Mouse (Mus musculus) liver, embryonic 14.5 days (tissue): ENCODE measurements at regions not wholly inside any gene's neighbourhood (a gene's known extent, or its start where the extent isn't known, plus 50 kb on each side); places are given as distances from the start of the nearest gene placed in this dataset.

ENCODE experiments used
- ATAC-seq: fragments of 200-750 bp; cut with Nextera tagmentation; 2 replicates; pipeline ENCODE4 v1.8.0; 2017; ENCODE audit warnings: moderate number of reproducible peaks, mild to moderate bottlenecking, moderate library complexity; ENCODE audit not compliant: insufficient read depth
- DNase-seq, 3 experiments: peaks; one replicate each; pipeline ENCODE4 v3.0.0-alpha.2; 2012 to 2013; ENCODE audit warnings: low read depth in 3 of 3, low spot score in 3 of 3
- H3K27ac ChIP-seq: fragments of 300-500 bp; sonication (generic); 2 replicates; pipeline ENCODE4 v1.5.1; 2014; ENCODE audit warnings: moderate library complexity, mild to moderate bottlenecking, control low read depth, inconsistent platforms
- H3K27me3 ChIP-seq: fragments of 300-500 bp; sonication (generic); 2 replicates; pipeline ENCODE4 v1.6.1; 2014; ENCODE audit warnings: mild to moderate bottlenecking, low read length, moderate library complexity; ENCODE audit not compliant: control insufficient read depth, insufficient read depth
- H3K36me3 ChIP-seq: fragments of 300-500 bp; sonication (generic); replicated peaks from 2 replicates; pipeline ENCODE4 v1.6.1; 2014; ENCODE audit warnings: low read depth; ENCODE audit not compliant: control insufficient read depth, insufficient read depth
- H3K4me1 ChIP-seq, 2 experiments: fragments of 200-500 bp in 1 of 2; fragments of 300-500 bp in 1 of 2; sonication (generic) in 1 of 2; replicated peaks; 2 replicates each; pipeline ENCODE4 v1.6.1; 2012 to 2014; ENCODE audit warnings: antibody characterized with exemption in 1 of 2, inconsistent platforms in 1 of 2, low read length in 1 of 2; ENCODE audit not compliant: control insufficient read depth in 2 of 2, insufficient read depth in 2 of 2
- H3K4me2 ChIP-seq: fragments of 300-500 bp; sonication (generic); 2 replicates; pipeline ENCODE4 v1.6.1; 2014; ENCODE audit warnings: low read depth, mild to moderate bottlenecking, control low read depth, moderate library complexity
- H3K4me3 ChIP-seq, 2 experiments: fragments of 200-500 bp in 1 of 2; fragments of 300-500 bp in 1 of 2; sonication (generic) in 1 of 2; 2 replicates each; pipeline ENCODE4 v1.5.1; 2012 to 2014; ENCODE audit warnings: low read depth in 2 of 2, low read length in 2 of 2, mild to moderate bottlenecking in 2 of 2, control low read depth in 1 of 2, inconsistent platforms in 1 of 2, moderate library complexity in 1 of 2; ENCODE audit not compliant: insufficient read depth in 1 of 2
- H3K9ac ChIP-seq: fragments of 300-500 bp; sonication (generic); replicated peaks from 2 replicates; pipeline ENCODE4 v1.6.1; 2014; ENCODE audit warnings: mild to moderate bottlenecking, control low read depth, moderate library complexity
- H3K9me3 ChIP-seq: fragments of 300-500 bp; sonication (generic); 2 replicates; pipeline ENCODE4 v1.6.1; 2016; ENCODE audit warnings: low read length, mixed read lengths; ENCODE audit not compliant: control insufficient read depth
- CTCF ChIP-seq: IDR thresholded peaks from 2 replicates; pipeline ENCODE4 v1.5.1; 2016; ENCODE audit warnings: antibody characterized with exemption, low read depth, control low read depth
- EP300 ChIP-seq: IDR thresholded peaks from 2 replicates; pipeline ENCODE4 v1.6.1; 2016; ENCODE audit warnings: antibody characterized with exemption, low read depth
- WGBS: fragments of 180-500 bp; shearing (Covaris S2); extraction: QIAGEN DNeasy Blood & Tissue Kit; methylation state at CpG from one replicate; pipeline ENCODE4 v1.1.7; 2014; ENCODE audit not compliant: insufficient replicate concordance; 5-methylcytosine and 5-hydroxymethylcytosine counted together

DNA sequence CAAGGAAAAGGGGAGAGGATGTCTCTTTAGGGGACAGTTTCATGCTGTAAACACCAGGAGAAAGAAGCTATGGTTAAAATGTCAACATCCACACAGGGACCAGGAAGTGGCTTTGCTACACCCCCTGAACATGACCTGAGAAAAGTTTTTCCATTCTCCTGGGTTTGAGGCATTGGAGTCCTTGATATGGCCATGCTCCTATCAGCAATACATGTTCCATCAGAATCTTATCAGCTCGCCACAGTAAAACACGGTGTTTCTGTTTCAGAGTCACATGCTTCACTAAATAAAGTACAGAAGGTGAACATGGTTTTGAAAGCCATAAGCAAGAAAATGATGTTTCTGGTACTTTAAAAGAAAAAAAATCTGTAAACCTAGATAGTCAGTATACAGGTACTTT lies 367.4 kb upstream of the Cd180 start:
- H3K9me3 ChIP-seq: no peaks in the 10 kb centered on the region
- TF ChIP-seq CTCF: no peak
- TF ChIP-seq EP300: peak; percentile 67; the same call in 1 of the 2 replicates
- H3K4me3 ChIP-seq: no peak overlapping the region
- no peak overlapping the region for H3K9ac ChIP-seq
- 11% methylated on average over 2 of the region's 2 CpGs for WGBS
- no peak overlapping the region for H3K27ac ChIP-seq
- no peaks in the 10 kb centered on the region for H3K27me3 ChIP-seq
- H3K4me1 ChIP-seq: peaks cover 0 to 9% of the 10 kb centered on the region in 2 experiments; a peak in 2 of 4 replicates
- no peaks in the 10 kb centered on the region for H3K36me3 ChIP-seq
- ATAC-seq (peak; percentile 88), DNase-seq (peak in 2 of 3 experiments; percentile 9 to 20)
- H3K4me2 ChIP-seq: no peak overlapping the region

DNA sequence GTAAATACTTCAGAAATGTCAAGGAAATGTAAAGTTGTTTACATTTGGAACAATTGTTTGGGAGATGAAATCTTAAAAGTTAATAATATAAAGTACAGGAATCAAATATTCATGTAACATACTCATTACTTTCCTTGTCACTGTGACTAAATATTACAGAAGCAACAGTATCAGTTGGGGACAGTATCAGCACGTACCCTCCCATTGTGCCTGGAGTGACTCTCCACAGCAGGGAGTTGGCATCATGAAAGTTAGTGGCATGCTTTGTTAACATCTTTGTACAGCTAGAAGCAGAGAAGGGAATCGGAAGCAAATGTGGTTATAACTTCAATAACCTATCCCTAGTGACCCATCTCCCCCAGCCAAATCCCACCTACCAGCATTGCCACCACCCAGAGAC lies 366.8 kb upstream of the Cd180 start:
- TF ChIP-seq EP300 (no peak), CTCF (no peak)
- Histone ChIP-seq H3K4me3 (no peak overlapping the region), H3K27ac (no peak overlapping the region), H3K27me3 (no peaks in the 10 kb centered on the region), H3K4me1 (peaks cover 0 to 9% of the 10 kb centered on the region in 2 experiments; a peak in 2 of 4 replicates), H3K9me3 (no peaks in the 10 kb centered on the region), H3K9ac (no peak overlapping the region), H3K36me3 (no peaks in the 10 kb centered on the region), H3K4me2 (no peak overlapping the region)
- ATAC-seq (peak; percentile 78; the same call in 1 of the 2 replicates), DNase-seq (no peak)
- WGBS: 39% methylated on average over 2 of the region's 2 CpGs

DNA sequence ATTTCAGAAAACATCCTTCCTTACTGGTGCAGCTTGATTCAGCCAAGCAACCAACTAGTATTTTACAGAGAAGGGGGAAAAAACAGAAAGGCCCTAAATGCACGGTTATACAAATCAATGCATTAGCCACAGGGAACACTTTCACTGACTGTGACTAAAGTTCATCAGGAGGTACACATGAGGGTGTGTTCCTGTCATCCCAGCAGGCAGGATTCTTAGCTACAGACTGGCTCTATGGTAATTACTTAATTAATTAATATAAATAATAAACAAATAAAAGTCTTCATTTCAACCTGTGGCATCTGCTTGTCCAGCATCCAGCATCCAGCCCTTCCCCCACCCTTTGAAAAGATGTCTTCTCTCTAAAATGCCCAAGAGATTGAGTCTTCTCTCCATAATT lies 359.7 kb upstream of the Cd180 start:
- no peak overlapping the region for H3K4me3 ChIP-seq
- no peaks in the 10 kb centered on the region for H3K9me3 ChIP-seq
- H3K27me3 ChIP-seq: no peaks in the 10 kb centered on the region
- H3K36me3 ChIP-seq: no peaks in the 10 kb centered on the region
- H3K27ac ChIP-seq: no peak overlapping the region
- TF ChIP-seq EP300 (no peak), CTCF (no peak)
- no peak overlapping the region for H3K4me2 ChIP-seq
- ATAC-seq (no peak), DNase-seq (no peak)
- whole genome bisulfite sequencing: 52% methylated on average over 1 of the region's 1 CpGs
- H3K9ac ChIP-seq: no peak overlapping the region
- no peaks in the 10 kb centered on the region for H3K4me1 ChIP-seq

DNA sequence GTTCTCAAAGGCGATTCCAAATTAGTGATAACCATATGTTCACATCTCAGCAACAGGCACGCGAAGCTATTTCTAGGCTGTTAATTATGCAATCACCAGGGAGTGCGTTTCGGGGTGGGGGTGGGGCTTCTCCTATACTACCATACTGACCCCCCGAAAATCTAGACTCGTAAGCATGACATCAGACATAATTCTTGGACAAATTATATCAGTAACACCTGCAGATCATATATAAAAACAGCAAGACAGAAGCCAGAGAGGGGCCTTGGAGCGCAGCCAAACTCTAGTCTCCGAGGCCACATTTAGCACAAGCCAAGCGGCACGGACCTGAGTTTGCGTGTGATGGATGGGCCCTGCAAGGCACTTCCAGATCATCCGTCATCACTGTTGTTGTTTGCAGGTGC lies 359.2 kb upstream of the Cd180 start:
- H3K9ac ChIP-seq: no peak overlapping the region
- no peak overlapping the region for H3K4me3 ChIP-seq
- no peaks in the 10 kb centered on the region for H3K36me3 ChIP-seq
- WGBS: 68% methylated on average over 13 of the region's 13 CpGs
- no peaks in the 10 kb centered on the region for H3K27me3 ChIP-seq
- H3K9me3 ChIP-seq: no peaks in the 10 kb centered on the region
- H3K27ac ChIP-seq: no peak overlapping the region
- no peaks in the 10 kb centered on the region for H3K4me1 ChIP-seq
- no peak for DNase-seq
- no peak for ATAC-seq
- no peak overlapping the region for H3K4me2 ChIP-seq
- TF ChIP-seq EP300 (no peak), CTCF (no peak)

DNA sequence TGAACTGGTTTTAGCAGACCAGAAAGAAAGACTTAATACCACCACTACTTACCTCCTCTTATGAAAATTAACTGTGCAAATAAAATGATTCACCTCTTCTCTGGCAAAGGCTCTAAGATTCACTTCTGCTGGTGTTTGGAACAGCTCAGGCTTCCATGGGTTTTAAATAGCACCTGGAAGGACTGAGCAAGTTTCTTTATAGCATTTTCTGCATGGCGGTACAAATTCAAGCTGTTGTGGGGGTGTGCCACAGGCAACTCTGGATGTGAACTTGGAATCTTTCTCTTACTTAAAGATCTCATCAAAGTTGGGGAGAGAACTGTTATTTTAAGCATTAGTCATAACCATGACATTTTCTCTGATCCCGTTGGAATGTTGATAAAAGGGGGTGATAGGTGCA lies 350.1 kb upstream of the Cd180 start:
- no peak for TF ChIP-seq EP300
- no peak for TF ChIP-seq CTCF
- no peak for DNase-seq
- Histone ChIP-seq H3K4me2 (no peak overlapping the region), H3K27me3 (no peaks in the 10 kb centered on the region), H3K4me3 (no peak overlapping the region), H3K9me3 (no peaks in the 10 kb centered on the region), H3K27ac (no peak overlapping the region), H3K4me1 (no peaks in the 10 kb centered on the region), H3K36me3 (no peaks in the 10 kb centered on the region), H3K9ac (no peak overlapping the region)
- ATAC-seq: no peak
- 71% methylated on average over 2 of the region's 2 CpGs for WGBS
